Mouse (Mus musculus): ENCODE data around the gene Rfc3. TPM values are rescaled to one million over a fixed set of nuclear protein-coding genes. Genes with fewer than 3 reads are reported as not detected.
A peak's percentile ranks its signal among the peaks of the same experiment; 100 is the strongest.
"Not testable (repeated sequence)": the region's sequence is repeated elsewhere in the genome, so short reads cannot be mapped to it uniquely, and the experiment has no call there.

The Rfc3 gene
- polyA plus RNA-seq (2015; fragmentation: Nextera tagmentation; extraction: Ambion mirVana) = 66.1 and 73.4 TPM in 2 replicates

GRCm38 (mm10) chr5:151650700-151651410, at the start of gene Rfc3:
Rfc3 (minus strand) TSS chr5:151651242.
- Histone ChIP-seq H3K4me1 (ENCODE audit: control insufficient read depth, insufficient read depth, low read length) (peaks cover 11% of the 10 kb centered on the region), H3K9ac (ENCODE audit: low read length) (peak within 1 kb of the TSS; percentile 79), H3K36me3 (ENCODE audit: control insufficient read depth, insufficient read depth, low read length) (peaks cover 7% of the 10 kb centered on the region; the same call in 1 of the 2 replicates), H3K27ac (ENCODE audit: low read length) (peak within 1 kb of the TSS; percentile 63), H3K4me3 (replicated peaks; ENCODE audit: low read length) (peak within 1 kb of the TSS; percentile 71), H3K27me3 (ENCODE audit: control insufficient read depth, insufficient read depth, low read length) (no peaks in the 10 kb centered on the region), H3K4me2 (ENCODE audit: low read depth, low read length) (peak within 1 kb of the TSS; percentile 85), H3K9me3 (replicated peaks; ENCODE audit: control insufficient read depth, low read length) (no peaks in the 10 kb centered on the region)
- ATAC-seq (ENCODE audit: insufficient read depth, low FRiP score) = peak; percentile 99
- WGBS = under 1% methylated on average over 41 of the region's 42 CpGs

DNA sequence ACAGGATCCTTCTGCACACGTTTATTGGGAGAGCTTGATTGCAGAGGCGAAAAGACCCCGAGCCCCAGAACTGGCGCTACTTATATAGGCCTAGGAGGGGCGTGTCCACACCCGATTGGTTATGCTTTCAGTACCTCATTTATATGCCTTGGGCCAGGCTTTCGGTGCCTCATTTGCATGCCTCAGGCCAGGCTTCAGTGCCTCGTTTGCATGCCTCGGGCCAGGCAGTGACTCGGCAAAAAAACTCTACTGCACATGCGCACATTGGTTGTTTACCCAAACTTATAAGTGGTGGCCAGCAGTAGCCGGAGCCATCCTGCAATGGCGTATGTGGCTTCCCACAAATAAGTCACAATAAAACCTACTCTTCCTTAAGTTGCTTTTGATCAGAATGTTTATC, 42.6 kb upstream of the Rfc3 start:
- not testable (repeated sequence) for H3K4me3 ChIP-seq (replicated peaks; ENCODE audit: low read length); H3K4me2 ChIP-seq (ENCODE audit: low read depth, low read length); H3K4me1 ChIP-seq (ENCODE audit: control insufficient read depth, insufficient read depth, low read length); H3K9me3 ChIP-seq (replicated peaks; ENCODE audit: control insufficient read depth, low read length); H3K9ac ChIP-seq (ENCODE audit: low read length); H3K27me3 ChIP-seq (ENCODE audit: control insufficient read depth, insufficient read depth, low read length); H3K36me3 ChIP-seq (ENCODE audit: control insufficient read depth, insufficient read depth, low read length); H3K27ac ChIP-seq (ENCODE audit: low read length); ATAC-seq (ENCODE audit: insufficient read depth, low FRiP score)
- WGBS = 90% methylated on average over 13 of the region's 13 CpGs

DNA sequence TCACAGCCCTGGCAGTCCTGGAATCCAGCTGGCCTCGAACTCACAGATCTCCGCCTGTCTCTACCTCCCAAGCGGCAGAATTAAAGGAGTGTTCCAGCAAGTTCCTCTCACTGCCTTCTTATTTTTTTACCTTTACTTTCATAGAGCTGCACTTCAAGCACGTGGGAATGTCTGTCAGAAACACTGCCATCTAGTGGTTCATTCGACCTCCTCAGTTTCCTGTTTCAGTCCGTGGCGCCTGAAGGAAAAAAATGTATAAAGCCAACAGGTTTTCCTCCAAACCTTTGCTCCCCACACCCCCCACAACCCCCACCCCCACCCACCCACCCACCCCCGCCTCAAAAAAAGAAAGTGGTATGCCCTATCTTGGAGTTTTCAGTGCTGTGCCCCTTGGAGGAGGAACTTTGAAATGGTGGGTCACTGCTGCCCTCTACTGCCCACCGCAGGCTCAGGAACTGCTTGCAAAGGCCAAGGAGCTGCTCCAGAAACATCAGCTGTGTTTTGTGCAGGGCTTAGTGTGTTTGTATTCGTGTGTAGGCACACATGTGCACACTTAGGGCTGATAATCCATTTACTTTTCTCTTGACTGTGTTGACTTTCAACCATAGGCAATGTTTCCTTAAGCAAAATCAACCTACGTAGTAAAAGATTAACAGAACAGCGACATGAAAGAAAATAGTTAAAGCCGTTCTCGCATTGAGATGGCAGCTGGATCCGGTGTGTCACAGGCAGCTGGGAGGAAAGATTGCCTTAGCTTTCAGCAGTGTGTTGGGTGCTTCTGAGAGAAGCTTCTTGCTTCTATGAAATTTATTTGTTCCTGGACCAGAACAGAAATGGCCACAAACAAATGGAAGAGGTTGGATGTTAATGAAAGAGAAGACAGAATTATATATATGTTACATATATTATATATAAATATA, 35.8 kb upstream of the Rfc3 start:
- H3K4me3 ChIP-seq (replicated peaks; ENCODE audit: low read length) = peak overlapping the region; percentile 19
- no peaks in the 10 kb centered on the region for H3K4me1 ChIP-seq (ENCODE audit: control insufficient read depth, insufficient read depth, low read length)
- peak overlapping the region; percentile 31; the same call in 1 of the 2 replicates for H3K27ac ChIP-seq (ENCODE audit: low read length)
- peak; percentile 98 for ATAC-seq (ENCODE audit: insufficient read depth, low FRiP score)
- 10% methylated on average over 15 of the region's 15 CpGs for WGBS
- H3K36me3 ChIP-seq (ENCODE audit: control insufficient read depth, insufficient read depth, low read length) = no peaks in the 10 kb centered on the region
- no peaks in the 10 kb centered on the region for H3K27me3 ChIP-seq (ENCODE audit: control insufficient read depth, insufficient read depth, low read length)
- no peaks in the 10 kb centered on the region for H3K9me3 ChIP-seq (replicated peaks; ENCODE audit: control insufficient read depth, low read length)
- peak overlapping the region; percentile 55 for H3K9ac ChIP-seq (ENCODE audit: low read length)
- peak overlapping the region; percentile 52 for H3K4me2 ChIP-seq (ENCODE audit: low read depth, low read length)

- no peaks in the 10 kb centered on the region for H3K9me3 ChIP-seq (replicated peaks; ENCODE audit: control insufficient read depth, low read length)
- 94% methylated on average over 4 of the region's 4 CpGs for WGBS
- no peak for ATAC-seq (ENCODE audit: insufficient read depth, low FRiP score)
- no peak overlapping the region for H3K27ac ChIP-seq (ENCODE audit: low read length)
- no peaks in the 10 kb centered on the region for H3K27me3 ChIP-seq (ENCODE audit: control insufficient read depth, insufficient read depth, low read length)
- H3K4me3 ChIP-seq (replicated peaks; ENCODE audit: low read length) = no peak overlapping the region
- no peak overlapping the region for H3K4me2 ChIP-seq (ENCODE audit: low read depth, low read length)
- no peaks in the 10 kb centered on the region for H3K4me1 ChIP-seq (ENCODE audit: control insufficient read depth, insufficient read depth, low read length)
- H3K36me3 ChIP-seq (ENCODE audit: control insufficient read depth, insufficient read depth, low read length) = no peaks in the 10 kb centered on the region
- H3K9ac ChIP-seq (ENCODE audit: low read length) = no peak overlapping the region
Measured at GRCm38 (mm10) chr5:151662207-151662606, 11.2 kb upstream of the Rfc3 start.

- no peaks in the 10 kb centered on the region for H3K9me3 ChIP-seq (replicated peaks; ENCODE audit: control insufficient read depth, low read length)
- WGBS = 63% methylated on average over 3 of the region's 3 CpGs
- ATAC-seq (ENCODE audit: insufficient read depth, low FRiP score) = no peak
- no peak overlapping the region; the same call in 1 of the 2 replicates for H3K27ac ChIP-seq (ENCODE audit: low read length)
- peaks cover 4% of the 10 kb centered on the region; the same call in 1 of the 2 replicates for H3K36me3 ChIP-seq (ENCODE audit: control insufficient read depth, insufficient read depth, low read length)
- H3K9ac ChIP-seq (ENCODE audit: low read length) = no peak overlapping the region
- H3K27me3 ChIP-seq (ENCODE audit: control insufficient read depth, insufficient read depth, low read length) = no peaks in the 10 kb centered on the region
- peak overlapping the region; percentile 71; the same call in 1 of the 2 replicates for H3K4me3 ChIP-seq (replicated peaks; ENCODE audit: low read length)
- H3K4me1 ChIP-seq (ENCODE audit: control insufficient read depth, insufficient read depth, low read length) = peaks cover 11% of the 10 kb centered on the region
- peak overlapping the region; percentile 85 for H3K4me2 ChIP-seq (ENCODE audit: low read depth, low read length)
Measured at GRCm38 (mm10) chr5:151651411-151651784, 356 bp upstream of the Rfc3 start.

DNA sequence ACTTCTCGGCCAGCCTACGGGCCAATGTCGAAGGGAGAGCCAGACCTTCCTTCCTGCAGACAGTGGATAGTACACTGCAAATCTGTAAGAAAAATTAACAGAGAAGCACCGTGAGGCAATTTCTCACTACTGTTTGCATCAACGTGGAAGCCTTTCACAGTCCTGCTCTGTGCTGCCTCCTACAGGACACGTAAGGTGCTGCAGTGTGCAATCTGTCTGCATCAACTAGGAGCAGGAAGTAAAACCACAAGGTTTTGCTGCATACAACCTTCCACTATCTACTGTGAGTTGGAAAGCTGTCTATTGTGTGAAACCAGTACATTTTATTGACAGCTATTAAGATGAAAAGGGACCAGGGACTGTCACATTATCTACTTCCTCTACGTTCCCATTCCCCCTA, 6.2 kb downstream of the Rfc3 start:
- WGBS = 93% methylated on average over 7 of the region's 7 CpGs
- no peaks in the 10 kb centered on the region for H3K9me3 ChIP-seq (replicated peaks; ENCODE audit: control insufficient read depth, low read length)
- H3K27me3 ChIP-seq (ENCODE audit: control insufficient read depth, insufficient read depth, low read length) = no peaks in the 10 kb centered on the region
- H3K4me1 ChIP-seq (ENCODE audit: control insufficient read depth, insufficient read depth, low read length) = peaks cover 6% of the 10 kb centered on the region
- no peak overlapping the region for H3K27ac ChIP-seq (ENCODE audit: low read length)
- no peak overlapping the region for H3K4me2 ChIP-seq (ENCODE audit: low read depth, low read length)
- no peak overlapping the region for H3K9ac ChIP-seq (ENCODE audit: low read length)
- H3K36me3 ChIP-seq (ENCODE audit: control insufficient read depth, insufficient read depth, low read length) = peaks cover 24% of the 10 kb centered on the region
- H3K4me3 ChIP-seq (replicated peaks; ENCODE audit: low read length) = no peak overlapping the region
- ATAC-seq (ENCODE audit: insufficient read depth, low FRiP score) = no peak

GRCm38 (mm10) chr5:151642867-151643266, 8.2 kb downstream of the Rfc3 start:
- no peaks in the 10 kb centered on the region for H3K9me3 ChIP-seq (replicated peaks; ENCODE audit: control insufficient read depth, low read length)
- peaks cover 21% of the 10 kb centered on the region for H3K36me3 ChIP-seq (ENCODE audit: control insufficient read depth, insufficient read depth, low read length)
- no peak for ATAC-seq (ENCODE audit: insufficient read depth, low FRiP score)
- H3K27ac ChIP-seq (ENCODE audit: low read length) = no peak overlapping the region
- 78% methylated on average over 5 of the region's 5 CpGs for WGBS
- H3K4me3 ChIP-seq (replicated peaks; ENCODE audit: low read length) = no peak overlapping the region
- no peak overlapping the region for H3K4me2 ChIP-seq (ENCODE audit: low read depth, low read length)
- H3K4me1 ChIP-seq (ENCODE audit: control insufficient read depth, insufficient read depth, low read length) = no peaks in the 10 kb centered on the region
- no peak overlapping the region for H3K9ac ChIP-seq (ENCODE audit: low read length)
- H3K27me3 ChIP-seq (ENCODE audit: control insufficient read depth, insufficient read depth, low read length) = no peaks in the 10 kb centered on the region

DNA sequence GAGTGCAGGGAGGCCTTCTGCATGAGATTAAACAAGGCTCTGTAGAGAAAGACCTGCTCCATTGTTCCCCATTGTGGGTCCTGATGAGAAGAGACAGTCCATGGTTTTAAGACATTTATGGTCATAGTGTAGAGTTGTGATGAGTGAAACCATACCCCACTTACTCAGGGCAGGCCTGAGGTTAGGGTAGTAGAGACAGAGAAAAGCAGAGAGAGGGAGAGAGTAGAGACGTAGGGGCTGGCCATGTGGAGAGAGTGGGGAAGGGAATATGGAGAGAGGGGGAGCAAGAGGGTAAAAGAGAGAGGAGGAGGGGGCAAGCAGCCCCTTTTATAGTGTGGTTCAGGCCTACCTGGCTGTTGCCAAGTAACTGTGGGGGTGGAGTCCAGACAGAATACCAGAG, 8.9 kb downstream of the Rfc3 start:
- WGBS = 100% methylated on average over 1 of the region's 1 CpGs
- no peak overlapping the region for H3K4me3 ChIP-seq (replicated peaks; ENCODE audit: low read length)
- H3K27ac ChIP-seq (ENCODE audit: low read length) = no peak overlapping the region
- H3K27me3 ChIP-seq (ENCODE audit: control insufficient read depth, insufficient read depth, low read length) = no peaks in the 10 kb centered on the region
- no peaks in the 10 kb centered on the region for H3K9me3 ChIP-seq (replicated peaks; ENCODE audit: control insufficient read depth, low read length)
- ATAC-seq (ENCODE audit: insufficient read depth, low FRiP score) = no peak
- no peak overlapping the region for H3K9ac ChIP-seq (ENCODE audit: low read length)
- peaks cover 21% of the 10 kb centered on the region for H3K36me3 ChIP-seq (ENCODE audit: control insufficient read depth, insufficient read depth, low read length)
- H3K4me1 ChIP-seq (ENCODE audit: control insufficient read depth, insufficient read depth, low read length) = no peaks in the 10 kb centered on the region
- H3K4me2 ChIP-seq (ENCODE audit: low read depth, low read length) = no peak overlapping the region

- Histone ChIP-seq H3K27ac (ENCODE audit: low read length) (no peak within 1 kb of the TSS), H3K4me1 (ENCODE audit: control insufficient read depth, insufficient read depth, low read length) (no peaks in the 10 kb centered on the region), H3K27me3 (ENCODE audit: control insufficient read depth, insufficient read depth, low read length) (no peaks in the 10 kb centered on the region), H3K36me3 (ENCODE audit: control insufficient read depth, insufficient read depth, low read length) (no peaks in the 10 kb centered on the region), H3K9me3 (replicated peaks; ENCODE audit: control insufficient read depth, low read length) (no peaks in the 10 kb centered on the region), H3K4me3 (replicated peaks; ENCODE audit: low read length) (no peak within 1 kb of the TSS), H3K9ac (ENCODE audit: low read length) (no peak within 1 kb of the TSS), H3K4me2 (ENCODE audit: low read depth, low read length) (no peak within 1 kb of the TSS)
- ATAC-seq (ENCODE audit: insufficient read depth, low FRiP score) = no peak
- WGBS = 82% methylated on average over 3 of the region's 3 CpGs
Measured at GRCm38 (mm10) chr5:151605921-151606320, 45.1 kb downstream of the Rfc3 start, which contains the start of gene Vmn2r18. Vmn2r18 (minus strand) TSS chr5:151606021.

Measured in stomach, embryonic 16.5 days (tissue).